Mouse (Mus musculus): ENCODE results near the gene Ppp1r36. TPM values are rescaled to one million over a fixed set of nuclear protein-coding genes. Genes with fewer than 3 reads are reported as not detected.
"Not testable (repeated sequence)": the region's sequence is repeated elsewhere in the genome, so short reads cannot be mapped to it uniquely, and the experiment has no call there.

Gene Ppp1r36
- polyA plus RNA-seq, 1 experiment = 80.4 TPM

DNA sequence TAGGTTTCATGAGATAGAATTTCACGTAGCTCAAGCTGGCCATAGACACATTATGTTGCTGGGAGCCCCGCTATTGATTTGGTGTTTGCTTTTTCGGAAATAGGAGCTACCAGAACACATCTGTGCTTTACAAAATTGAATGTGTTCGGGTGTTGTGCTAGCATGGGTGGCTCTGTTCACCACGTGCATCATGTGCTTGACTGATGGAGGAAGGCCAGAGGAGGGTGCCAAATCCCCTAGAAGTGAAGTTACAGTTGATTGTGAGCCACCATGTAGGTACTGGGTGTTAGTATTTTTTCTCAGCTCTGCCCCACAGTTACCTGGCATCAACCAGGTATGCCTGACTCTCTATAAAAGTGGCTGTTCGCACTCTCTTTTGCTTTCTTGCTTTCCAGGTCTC lies 27.5 kb downstream of the Ppp1r36 start:
- TF ChIP-seq POLR2A (IDR thresholded peaks at IDR 0.05; ENCODE audit: control insufficient read depth, low read depth, low read length) (no peak), CTCF (IDR thresholded peaks at IDR 0.05; ENCODE audit: control insufficient read depth, insufficient read depth, insufficient replicate concordance, low read depth, low read length) (no peak)
- no peaks in the 10 kb centered on the region for H3K36me3 ChIP-seq (ENCODE audit: control insufficient read depth, insufficient read depth, low read length)
- H3K4me1 ChIP-seq (ENCODE audit: control insufficient read depth, insufficient read depth, low read length) = no peaks in the 10 kb centered on the region
- H3K4me3 ChIP-seq (ENCODE audit: control insufficient read depth, low read depth, low read length) = no peak overlapping the region
- no peak overlapping the region for H3K27ac ChIP-seq (ENCODE audit: control insufficient read depth, insufficient read depth, low read depth, low read length)
- no peaks in the 10 kb centered on the region for H3K27me3 ChIP-seq (ENCODE audit: control insufficient read depth, insufficient read depth, low read length)

DNA sequence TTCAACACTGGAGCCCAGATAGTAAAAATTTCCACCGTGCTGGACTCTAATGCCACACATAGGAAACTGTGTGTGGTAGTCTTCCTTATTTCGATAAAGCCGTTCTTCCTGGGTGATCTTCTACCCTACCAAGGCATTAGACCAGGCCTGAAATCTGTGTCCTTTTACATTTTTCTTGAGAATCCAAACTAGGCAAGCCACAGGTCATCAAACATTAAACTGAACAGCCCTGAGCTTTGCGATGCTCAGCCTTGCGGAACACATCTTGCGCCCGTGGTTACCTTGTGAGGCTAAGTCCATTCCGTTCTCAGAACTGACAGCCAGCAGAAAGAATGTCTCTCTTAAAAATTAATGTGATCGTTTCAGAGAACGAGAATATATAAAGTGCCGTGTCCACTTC lies 28.9 kb downstream of the Ppp1r36 start:
- no peak for TF ChIP-seq CTCF (IDR thresholded peaks at IDR 0.05; ENCODE audit: control insufficient read depth, insufficient read depth, insufficient replicate concordance, low read depth, low read length)
- Histone ChIP-seq H3K36me3 (ENCODE audit: control insufficient read depth, insufficient read depth, low read length) (no peaks in the 10 kb centered on the region), H3K4me1 (ENCODE audit: control insufficient read depth, insufficient read depth, low read length) (no peaks in the 10 kb centered on the region), H3K4me3 (ENCODE audit: control insufficient read depth, low read depth, low read length) (no peak overlapping the region), H3K27me3 (ENCODE audit: control insufficient read depth, insufficient read depth, low read length) (no peaks in the 10 kb centered on the region), H3K27ac (ENCODE audit: control insufficient read depth, insufficient read depth, low read depth, low read length) (no peak overlapping the region)

GRCm38 (mm10) chr12:76448127-76448526 lies 30.8 kb downstream of the Ppp1r36 start:
- H3K27ac ChIP-seq (ENCODE audit: control insufficient read depth, insufficient read depth, low read depth, low read length) = no peak overlapping the region; the same call in 1 of the 2 replicates
- no peak overlapping the region for H3K4me3 ChIP-seq (ENCODE audit: control insufficient read depth, low read depth, low read length)
- no peaks in the 10 kb centered on the region for H3K36me3 ChIP-seq (ENCODE audit: control insufficient read depth, insufficient read depth, low read length)
- TF ChIP-seq CTCF (IDR thresholded peaks at IDR 0.05; ENCODE audit: control insufficient read depth, insufficient read depth, insufficient replicate concordance, low read depth, low read length) = no peak
- TF ChIP-seq POLR2A (IDR thresholded peaks at IDR 0.05; ENCODE audit: control insufficient read depth, low read depth, low read length) = no peak
- H3K27me3 ChIP-seq (ENCODE audit: control insufficient read depth, insufficient read depth, low read length) = no peaks in the 10 kb centered on the region
- no peaks in the 10 kb centered on the region for H3K4me1 ChIP-seq (ENCODE audit: control insufficient read depth, insufficient read depth, low read length)

- H3K36me3 ChIP-seq (ENCODE audit: control insufficient read depth, insufficient read depth, low read length) = no peaks in the 10 kb centered on the region
- TF ChIP-seq CTCF (IDR thresholded peaks at IDR 0.05; ENCODE audit: control insufficient read depth, insufficient read depth, insufficient replicate concordance, low read depth, low read length) = no peak
- TF ChIP-seq POLR2A (IDR thresholded peaks at IDR 0.05; ENCODE audit: control insufficient read depth, low read depth, low read length) = no peak
- H3K4me3 ChIP-seq (ENCODE audit: control insufficient read depth, low read depth, low read length) = no peak overlapping the region
- no peaks in the 10 kb centered on the region for H3K4me1 ChIP-seq (ENCODE audit: control insufficient read depth, insufficient read depth, low read length)
- H3K27ac ChIP-seq (ENCODE audit: control insufficient read depth, insufficient read depth, low read depth, low read length) = no peak overlapping the region
- no peaks in the 10 kb centered on the region for H3K27me3 ChIP-seq (ENCODE audit: control insufficient read depth, insufficient read depth, low read length)
Observed at GRCm38 (mm10) chr12:76452203-76452602, 34.9 kb downstream of the Ppp1r36 start.

DNA sequence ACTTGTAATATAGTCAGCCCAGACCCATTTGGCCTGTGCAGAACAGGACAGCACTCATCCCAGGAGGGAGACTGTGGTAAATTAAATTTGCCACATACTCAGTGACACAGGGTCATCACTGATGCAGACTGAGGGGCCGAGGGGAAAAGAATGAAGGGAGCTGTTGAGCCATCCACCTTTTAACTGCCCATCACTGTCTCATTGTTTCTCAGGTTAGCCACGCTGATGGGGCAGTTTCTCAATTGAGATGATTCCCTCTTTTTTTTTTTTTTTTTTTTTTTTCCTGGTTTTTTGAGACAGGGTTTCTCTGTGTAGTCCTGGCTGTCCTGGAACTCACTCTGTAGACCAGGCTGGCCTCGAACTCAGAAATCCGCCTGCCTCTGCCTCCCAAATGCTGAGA lies 41.1 kb downstream of the Ppp1r36 start:
- not testable (repeated sequence) for H3K36me3 ChIP-seq (ENCODE audit: control insufficient read depth, insufficient read depth, low read length); H3K4me1 ChIP-seq (ENCODE audit: control insufficient read depth, insufficient read depth, low read length); H3K4me3 ChIP-seq (ENCODE audit: control insufficient read depth, low read depth, low read length); H3K27me3 ChIP-seq (ENCODE audit: control insufficient read depth, insufficient read depth, low read length); H3K27ac ChIP-seq (ENCODE audit: control insufficient read depth, insufficient read depth, low read depth, low read length)

DNA sequence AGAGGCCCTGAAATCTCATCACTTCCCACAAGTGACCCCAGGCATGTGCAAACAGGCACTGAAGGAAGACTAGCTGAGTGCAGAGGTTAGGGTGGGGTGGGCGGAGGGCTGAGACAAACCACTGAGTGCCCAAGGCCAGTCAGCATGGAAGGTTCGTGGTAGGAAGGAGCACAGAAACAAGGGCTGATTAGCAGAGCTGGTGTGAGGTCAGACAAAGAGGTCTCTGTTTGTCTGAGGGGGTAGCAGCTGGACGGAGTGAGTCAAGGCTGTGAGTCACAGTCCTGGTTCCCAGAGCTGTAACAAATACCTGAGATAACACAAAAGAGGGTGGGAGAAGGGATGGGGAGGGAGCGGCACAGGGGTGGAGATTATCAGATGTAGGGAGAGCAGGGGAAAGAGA lies 41.7 kb downstream of the Ppp1r36 start:
- TF ChIP-seq CTCF (IDR thresholded peaks at IDR 0.05; ENCODE audit: control insufficient read depth, insufficient read depth, insufficient replicate concordance, low read depth, low read length) (no peak), POLR2A (IDR thresholded peaks at IDR 0.05; ENCODE audit: control insufficient read depth, low read depth, low read length) (no peak)
- H3K27ac ChIP-seq (ENCODE audit: control insufficient read depth, insufficient read depth, low read depth, low read length) = peak overlapping the region; percentile 23
- H3K27me3 ChIP-seq (ENCODE audit: control insufficient read depth, insufficient read depth, low read length) = no peaks in the 10 kb centered on the region
- H3K4me1 ChIP-seq (ENCODE audit: control insufficient read depth, insufficient read depth, low read length) = no peaks in the 10 kb centered on the region
- no peak overlapping the region for H3K4me3 ChIP-seq (ENCODE audit: control insufficient read depth, low read depth, low read length)
- H3K36me3 ChIP-seq (ENCODE audit: control insufficient read depth, insufficient read depth, low read length) = no peaks in the 10 kb centered on the region

GRCm38 (mm10) chr12:76463391-76463790 lies 46.1 kb downstream of the Ppp1r36 start:
- H3K36me3 ChIP-seq (ENCODE audit: control insufficient read depth, insufficient read depth, low read length) = no peaks in the 10 kb centered on the region
- TF ChIP-seq POLR2A (IDR thresholded peaks at IDR 0.05; ENCODE audit: control insufficient read depth, low read depth, low read length) = no peak
- H3K27ac ChIP-seq (ENCODE audit: control insufficient read depth, insufficient read depth, low read depth, low read length) = no peak overlapping the region
- H3K27me3 ChIP-seq (ENCODE audit: control insufficient read depth, insufficient read depth, low read length) = no peaks in the 10 kb centered on the region
- H3K4me3 ChIP-seq (ENCODE audit: control insufficient read depth, low read depth, low read length) = no peak overlapping the region
- no peaks in the 10 kb centered on the region for H3K4me1 ChIP-seq (ENCODE audit: control insufficient read depth, insufficient read depth, low read length)

DNA sequence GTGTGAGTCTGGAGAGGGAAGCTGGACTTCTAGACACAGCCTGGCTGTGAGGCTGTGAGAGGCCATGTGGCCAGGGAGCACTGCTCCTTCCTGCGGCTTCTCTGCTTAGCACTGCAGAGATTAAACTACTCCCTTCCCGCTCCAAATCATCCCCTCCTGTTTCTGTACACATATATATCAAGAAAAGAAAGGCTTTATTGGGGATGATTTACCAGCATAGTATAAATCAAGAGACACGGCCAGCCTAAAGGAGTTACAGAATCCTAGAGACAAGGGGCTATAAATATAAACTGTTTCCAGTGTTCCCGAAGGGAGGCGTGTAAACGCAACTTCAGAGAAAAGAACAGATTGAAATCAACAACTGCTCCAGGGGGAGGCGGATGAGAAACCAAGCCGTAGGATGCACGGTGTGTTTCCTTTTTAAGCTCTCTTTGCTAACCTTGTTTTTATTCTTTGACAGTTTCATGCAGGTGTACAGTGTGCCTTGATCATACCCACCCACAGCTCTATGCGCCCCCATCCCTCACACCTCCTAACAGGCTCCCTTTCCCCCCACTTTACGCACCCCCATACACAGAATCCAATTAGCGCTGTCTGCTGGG lies 47.4 kb downstream of the Ppp1r36 start:
- Histone ChIP-seq H3K36me3 (ENCODE audit: control insufficient read depth, insufficient read depth, low read length) (no peaks in the 10 kb centered on the region), H3K4me1 (ENCODE audit: control insufficient read depth, insufficient read depth, low read length) (no peaks in the 10 kb centered on the region), H3K27me3 (ENCODE audit: control insufficient read depth, insufficient read depth, low read length) (no peaks in the 10 kb centered on the region), H3K4me3 (ENCODE audit: control insufficient read depth, low read depth, low read length) (no peak overlapping the region), H3K27ac (ENCODE audit: control insufficient read depth, insufficient read depth, low read depth, low read length) (no peak overlapping the region)
- TF ChIP-seq CTCF (IDR thresholded peaks at IDR 0.05; ENCODE audit: control insufficient read depth, insufficient read depth, insufficient replicate concordance, low read depth, low read length) (no peak), POLR2A (IDR thresholded peaks at IDR 0.05; ENCODE audit: control insufficient read depth, low read depth, low read length) (no peak)
